Mouse (Mus musculus) adrenal gland, postnatal 25 days (tissue): Measurements from ENCODE around the gene Hsd17b14. TPM values are rescaled to one million over a fixed set of nuclear protein-coding genes. Genes with fewer than 3 reads are reported as not detected.
"Not testable (repeated sequence)": the region's sequence is repeated elsewhere in the genome, so short reads cannot be mapped to it uniquely, and the experiment has no call there.

ENCODE experiments used
- DNase-seq: peaks from one replicate; pipeline ENCODE4 v3.0.0; 2021; ENCODE audit warnings: mixed read lengths
- long read RNA-seq: library from polyadenylated mRNA; stranded (forward); transcript quantifications from one replicate; pipeline ENCODE4 v2.0.0, GENCODE M21; 2021
- total RNA-seq: library from RNA; stranded (reverse); gene quantifications from 2 replicates; pipeline ENCODE4 v1.2.3, GENCODE M21; 2021

Hsd17b14 gene
- total RNA-seq, result 0.95 and 1.0 TPM in 2 replicates
- long read RNA-seq, partial matches to known transcripts, result 1 of 1 reads
- long read RNA-seq, other reads (novel, unspliced or antisense), result 0 of 1 reads

DNA sequence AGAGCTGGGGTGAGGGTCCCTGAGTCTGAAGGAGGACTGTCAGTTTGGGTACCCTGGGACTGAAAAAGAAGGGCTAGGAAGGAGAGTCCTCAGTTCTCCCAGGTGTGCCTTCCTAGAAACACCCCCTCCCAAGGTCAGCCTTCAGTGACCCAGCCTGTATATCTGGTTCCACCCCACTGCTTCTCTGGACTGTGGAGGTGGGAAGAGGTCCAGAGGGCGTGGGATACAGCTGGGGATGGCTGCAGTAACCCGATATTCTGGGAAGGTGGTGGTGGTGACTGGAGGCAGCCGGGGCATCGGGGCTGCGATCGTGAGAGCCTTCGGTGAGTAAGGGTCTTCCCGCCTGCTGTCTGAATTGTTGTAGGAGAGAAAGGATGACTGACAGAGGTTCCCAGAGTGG, at the start of gene Hsd17b14:
Gene Hsd17b14 (plus strand): TSS at position 150 of the 400 bp plus-strand sequence.
- no peak for DNase-seq

DNA sequence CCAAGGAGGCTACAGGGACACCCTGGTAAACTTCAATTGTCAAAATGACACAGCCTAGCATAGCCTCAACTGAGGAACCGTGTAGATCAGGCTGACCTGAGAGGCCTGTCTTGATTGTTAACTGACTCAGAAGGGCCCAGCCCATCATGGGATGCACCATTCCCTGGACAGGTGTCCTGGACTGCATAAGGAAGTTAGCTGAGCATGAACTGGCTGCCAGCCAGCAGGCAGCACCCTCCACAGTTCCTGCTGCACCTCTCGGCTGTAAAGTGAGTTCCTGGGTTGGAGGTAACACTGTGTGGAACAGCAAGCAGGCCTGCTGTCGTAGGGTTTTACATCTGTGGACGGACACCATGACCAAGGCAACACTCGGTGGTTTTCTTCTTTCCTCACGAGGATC, 47.1 kb upstream of the Hsd17b14 start:
- no peak for DNase-seq

DNA sequence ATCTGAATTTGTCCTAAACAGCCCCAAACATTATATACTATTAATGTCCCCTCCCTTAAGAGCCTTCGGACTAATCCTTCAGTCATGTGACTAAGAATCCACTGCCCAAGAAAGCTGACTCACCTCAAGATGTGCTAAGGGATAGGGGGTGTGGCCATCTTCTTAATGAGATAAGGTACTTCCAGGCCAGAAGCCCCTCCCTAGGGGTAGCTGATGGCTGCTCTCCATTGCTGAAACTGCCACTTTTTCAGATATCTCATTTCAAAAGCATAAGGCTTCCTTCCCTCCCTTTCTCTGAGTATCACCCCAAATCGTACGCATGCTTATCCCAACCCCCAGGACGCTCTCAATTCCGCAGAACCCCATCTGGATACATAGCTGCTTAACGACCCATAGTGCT, 46.1 kb upstream of the Hsd17b14 start:
- DNase-seq, result no peak

DNA sequence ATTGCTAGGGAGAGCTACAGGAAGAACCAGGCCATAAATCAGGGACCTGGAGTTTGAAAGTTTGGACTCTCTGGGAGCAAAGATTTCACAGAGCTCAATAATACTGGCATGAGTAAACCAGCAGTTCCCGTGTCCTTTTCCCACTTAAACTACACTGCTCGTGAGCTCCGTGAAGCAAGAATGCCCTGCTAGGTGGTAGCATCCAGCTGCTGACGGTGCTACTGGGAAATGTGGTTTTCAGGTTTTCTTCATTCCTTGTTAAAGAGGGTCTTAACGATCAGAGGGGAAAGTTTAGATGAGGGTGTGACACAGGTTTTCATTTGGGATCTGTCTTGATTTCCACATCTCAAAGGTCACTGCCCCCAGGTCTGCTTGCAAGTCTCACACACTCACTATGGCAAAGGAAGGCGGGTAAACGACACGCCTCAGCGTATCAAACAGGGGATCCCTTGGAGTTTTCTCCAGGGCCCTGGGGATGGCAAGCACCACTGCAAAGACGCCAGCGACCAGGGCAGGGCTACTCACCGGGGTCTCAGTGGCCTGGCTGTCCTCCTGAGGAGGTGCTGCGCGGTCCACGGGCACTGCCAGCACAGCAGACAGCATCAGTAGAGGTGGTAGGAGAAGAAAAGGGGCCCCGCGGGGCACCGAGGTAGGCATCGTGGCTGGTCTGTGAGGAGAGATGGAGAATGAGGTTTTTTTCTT, 45.4 kb upstream of the Hsd17b14 start:
- no peak for DNase-seq

DNA sequence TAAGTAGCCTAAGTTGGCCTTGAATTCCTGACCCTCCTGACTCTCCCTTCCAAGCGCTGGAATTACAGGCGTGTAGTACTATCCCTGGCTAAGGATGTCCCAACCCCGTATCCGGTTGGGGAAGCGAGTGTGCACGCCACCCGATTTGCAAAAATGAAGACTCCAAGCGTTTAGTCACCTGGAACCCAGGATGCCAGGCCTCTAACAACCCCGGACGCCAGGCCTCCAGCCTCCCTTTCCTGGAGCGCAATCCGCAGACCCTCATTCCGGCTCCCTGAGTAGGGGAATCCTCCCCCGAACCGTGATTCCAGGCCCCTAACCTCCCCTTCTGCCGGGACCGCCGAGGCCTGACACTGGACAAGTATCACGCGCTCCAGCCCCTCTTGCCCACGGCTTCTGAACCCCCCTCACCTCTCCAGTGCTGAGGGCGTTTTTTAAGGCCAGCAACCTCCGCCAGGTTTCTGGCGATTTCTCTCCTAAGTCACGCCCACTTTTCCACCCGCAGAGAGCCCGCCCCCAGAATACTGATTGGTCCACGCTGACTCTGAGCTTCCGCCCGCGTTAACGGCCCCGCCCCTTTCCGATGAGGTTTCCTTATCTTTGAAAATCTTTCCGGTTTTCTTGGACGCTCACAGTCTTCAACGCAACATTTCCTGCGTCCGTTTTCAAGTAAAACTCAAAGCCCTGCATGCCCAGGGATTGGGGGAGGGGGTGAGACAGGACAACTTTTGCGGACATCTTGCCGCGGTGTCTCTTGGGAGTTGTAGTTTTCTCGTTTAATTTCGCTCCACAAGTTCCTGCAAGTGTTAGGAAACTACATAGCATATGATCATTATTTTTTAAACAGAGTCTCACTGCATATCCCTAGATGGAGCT, 44.5 kb upstream of the Hsd17b14 start, which contains the start of gene Nucb1:
Gene Nucb1 (minus strand): TSS at position 495 of the 876 bp plus-strand sequence.
- DNase-seq, result peak; percentile 89

DNA sequence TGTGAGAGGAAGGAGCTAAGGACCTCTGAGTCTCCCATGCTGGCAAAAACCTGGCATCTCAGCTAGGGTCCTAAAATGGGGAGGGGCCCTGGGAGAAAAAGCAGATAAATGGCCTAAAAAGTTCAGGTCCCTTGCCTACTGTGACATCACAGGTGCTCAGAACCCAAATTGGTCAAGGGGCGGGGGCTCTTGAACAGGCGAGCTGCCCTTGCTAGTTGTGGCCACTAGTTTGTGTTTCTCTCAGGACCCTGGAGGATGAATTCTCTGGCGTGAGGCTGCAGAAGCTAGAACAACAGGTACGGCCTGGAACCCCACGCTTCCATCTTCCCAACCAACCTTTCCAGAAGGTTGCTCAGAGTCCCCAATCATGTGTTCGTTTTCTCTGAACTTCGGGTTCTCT, 40.3 kb upstream of the Hsd17b14 start:
- DNase-seq, result no peak

DNA sequence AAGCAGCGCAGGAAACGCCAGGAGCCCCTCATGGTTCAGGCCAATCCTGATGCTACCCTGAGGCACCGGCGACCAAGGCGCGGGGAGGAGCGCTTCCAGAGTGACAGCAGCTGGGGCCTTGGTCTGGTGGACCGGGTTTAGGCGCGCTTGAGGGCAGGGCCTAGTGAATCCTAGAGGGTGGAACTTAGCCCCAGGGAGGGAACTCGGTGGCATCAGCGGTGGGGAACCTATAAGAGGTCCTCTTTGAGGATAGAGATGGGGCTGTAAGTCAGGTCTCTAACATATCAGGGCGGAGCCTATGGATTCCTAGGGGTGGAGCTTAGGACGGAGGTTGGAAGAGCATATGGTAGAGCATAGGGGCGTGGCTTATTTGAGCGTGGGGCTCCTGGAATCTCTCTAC, 39.3 kb upstream of the Hsd17b14 start:
- DNase-seq, result no peak

DNA sequence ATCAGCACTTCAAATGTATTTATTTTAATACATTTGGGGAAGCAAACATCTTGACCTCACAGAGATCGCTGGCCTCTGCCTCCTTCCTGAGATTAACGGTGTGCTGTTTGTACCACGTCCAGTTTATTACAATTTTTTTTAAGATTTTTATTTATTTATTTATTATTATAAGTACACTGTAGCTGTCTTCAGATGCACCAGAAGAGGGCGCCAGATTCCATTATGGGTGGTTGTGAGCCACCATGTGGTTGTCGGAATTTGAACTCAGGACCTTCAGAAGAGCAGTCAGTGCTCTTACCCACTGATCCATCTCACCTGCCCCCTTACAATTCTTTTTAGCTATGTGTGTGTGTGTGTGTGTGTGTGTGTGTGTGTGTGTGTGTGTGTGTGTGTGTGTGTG, 37.8 kb upstream of the Hsd17b14 start:
- not testable (repeated sequence) for DNase-seq

DNA sequence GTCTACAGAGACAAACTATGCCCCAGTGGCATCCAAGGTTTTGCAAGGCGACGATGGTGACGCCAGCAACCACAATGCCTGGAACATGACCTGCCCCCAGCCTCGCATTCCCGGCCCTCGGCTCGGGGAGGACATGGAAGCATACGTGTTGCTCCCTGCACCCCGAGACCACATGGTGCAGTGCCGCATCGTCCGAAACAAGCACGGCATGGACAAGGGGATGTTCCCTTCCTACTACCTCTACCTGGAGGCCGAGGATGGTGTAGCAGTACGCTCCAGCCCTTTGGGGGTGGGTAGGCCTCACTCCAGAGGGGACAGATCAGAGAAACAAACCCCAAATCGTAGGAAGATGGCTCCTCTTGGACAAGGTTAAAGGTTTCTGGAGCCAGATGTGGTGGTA, 36.1 kb upstream of the Hsd17b14 start:
- no peak for DNase-seq

DNA sequence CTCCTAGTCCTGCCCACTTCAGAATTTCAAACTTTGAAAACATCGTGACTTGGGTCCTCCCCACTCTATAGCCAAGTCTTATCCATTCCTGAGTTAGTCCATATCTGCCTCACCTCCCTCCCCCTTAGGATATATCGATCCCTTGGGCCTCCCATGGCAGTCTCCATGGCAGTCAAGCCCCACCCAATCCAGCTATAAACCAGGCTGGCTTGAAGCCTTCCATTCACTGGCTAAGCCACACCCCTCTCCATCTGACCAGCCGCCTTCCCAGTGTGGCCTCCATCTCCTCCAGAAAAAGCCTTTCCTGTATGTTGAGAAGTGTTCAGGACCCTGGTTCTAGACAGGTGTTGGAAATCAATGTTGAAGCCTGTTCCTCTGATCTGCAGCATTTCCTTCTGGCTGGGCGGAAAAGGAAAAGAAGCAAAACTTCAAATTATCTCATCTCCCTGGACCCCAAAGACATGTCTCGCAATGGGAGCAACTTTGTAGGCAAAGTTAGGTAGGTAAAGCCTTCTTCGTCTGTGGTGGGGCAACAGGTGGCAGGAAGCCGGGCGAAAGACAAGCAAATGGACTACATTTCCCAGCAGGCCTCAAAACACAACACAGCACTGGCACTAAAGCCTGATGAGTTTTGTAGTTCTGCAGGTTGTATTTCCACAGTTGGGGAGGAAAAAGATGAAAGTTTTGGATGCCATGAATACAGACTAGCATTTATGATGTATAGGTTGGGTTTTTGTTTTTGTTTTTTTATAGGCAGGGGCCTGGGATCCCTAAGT, 35.2 kb upstream of the Hsd17b14 start:
- no peak for DNase-seq

DNA sequence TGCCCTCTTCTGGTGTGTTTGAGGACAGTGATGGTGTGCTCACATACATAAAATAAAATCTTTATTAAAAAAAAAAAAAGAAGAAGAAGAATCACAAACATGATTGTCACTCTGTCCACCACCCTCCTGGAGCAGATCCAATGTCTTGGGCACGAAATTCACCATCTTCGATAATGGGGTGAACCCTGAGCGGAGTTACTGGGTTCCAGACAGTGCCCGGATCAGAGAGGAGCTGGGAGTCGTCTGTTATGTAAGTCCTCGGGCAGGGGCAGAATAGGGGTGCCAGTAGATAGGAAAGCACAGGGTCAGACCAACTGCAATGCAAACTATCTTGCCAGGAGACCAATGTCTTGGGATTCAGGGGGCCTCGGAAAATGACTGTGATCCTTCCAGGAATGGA, 34.1 kb upstream of the Hsd17b14 start:
- no peak for DNase-seq

DNA sequence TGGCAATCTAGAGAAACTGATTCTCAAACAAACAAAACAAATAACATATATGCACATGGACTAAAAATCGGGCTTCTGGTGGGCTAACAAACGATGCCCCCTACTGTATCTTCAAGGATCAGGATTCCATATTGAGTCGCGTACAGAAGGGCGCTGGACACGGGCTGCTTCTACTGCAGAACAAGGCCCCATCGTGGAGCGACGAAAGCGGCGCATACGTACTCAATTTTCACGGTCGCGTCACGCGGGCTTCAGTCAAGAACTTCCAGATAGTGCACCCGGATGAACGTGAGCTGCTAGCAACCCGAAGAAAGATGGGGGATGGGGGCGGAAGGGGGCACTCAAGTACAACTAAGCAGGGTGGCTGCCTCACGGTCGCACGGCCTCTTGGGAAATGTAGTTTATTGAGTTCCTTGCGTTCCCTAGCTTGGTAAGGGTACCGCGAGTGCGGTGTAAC, 32.9 kb upstream of the Hsd17b14 start:
- DNase-seq, result peak; percentile 80

DNA sequence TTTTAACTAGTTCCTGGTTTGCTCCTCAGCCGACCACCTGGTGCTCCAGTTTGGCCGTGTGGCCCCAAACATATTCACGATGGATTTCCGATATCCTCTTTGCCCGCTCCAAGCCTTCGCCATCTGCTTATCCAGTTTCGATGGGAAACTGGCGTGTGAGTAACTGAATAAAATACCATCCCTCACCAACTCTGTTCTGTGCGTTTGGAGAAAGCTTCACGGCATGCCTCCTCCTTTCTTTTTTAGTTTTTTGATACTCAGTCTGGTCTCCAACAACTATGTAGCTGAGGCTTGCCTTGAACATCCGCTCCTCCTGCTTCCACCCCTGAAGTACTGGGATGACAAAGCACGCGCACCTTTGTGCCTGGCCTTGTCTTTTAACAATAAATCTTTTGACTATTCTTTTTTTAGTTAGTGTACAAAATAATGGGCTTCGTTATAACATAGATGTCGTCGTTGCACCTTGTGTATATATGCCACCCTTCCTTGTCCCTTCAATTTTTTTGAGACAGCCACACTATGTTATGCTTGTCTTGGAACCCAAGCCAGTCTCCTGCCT, 32.4 kb upstream of the Hsd17b14 start:
- no peak for DNase-seq

DNA sequence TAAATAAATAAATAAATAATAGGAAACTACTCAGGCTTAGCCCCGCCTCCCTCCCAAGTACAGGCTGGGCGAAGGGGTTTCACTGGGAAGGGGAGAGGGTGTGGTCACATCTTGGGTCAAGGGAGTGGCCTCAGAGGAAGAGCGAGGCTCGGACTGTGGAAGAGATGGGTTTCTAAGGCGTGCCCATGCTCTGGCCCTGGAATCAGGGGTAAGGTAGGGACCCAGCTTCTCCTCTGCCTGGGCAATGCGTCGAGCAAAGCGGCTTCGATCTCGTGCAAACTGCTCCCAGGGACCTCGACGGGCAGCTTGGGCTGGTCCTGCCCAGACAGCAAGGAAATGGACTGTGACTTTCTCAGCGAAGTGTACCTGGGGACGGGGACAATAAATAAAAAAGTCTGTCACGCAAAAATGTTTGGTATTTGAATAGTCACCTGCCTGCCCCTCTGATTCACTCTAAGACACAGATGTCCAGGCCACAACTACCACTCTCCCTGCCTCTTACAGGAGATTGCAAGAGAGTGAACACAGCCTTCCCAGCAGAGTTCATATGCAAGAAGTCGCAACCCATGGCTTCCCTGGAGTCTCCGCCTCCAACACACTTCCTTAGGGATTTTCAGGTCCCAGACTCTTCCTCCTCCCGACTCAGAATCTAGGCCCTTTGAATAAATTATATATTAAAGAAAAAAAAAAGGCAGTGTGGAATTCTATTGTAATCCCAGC, 31.6 kb upstream of the Hsd17b14 start:
- DNase-seq, result no peak

DNA sequence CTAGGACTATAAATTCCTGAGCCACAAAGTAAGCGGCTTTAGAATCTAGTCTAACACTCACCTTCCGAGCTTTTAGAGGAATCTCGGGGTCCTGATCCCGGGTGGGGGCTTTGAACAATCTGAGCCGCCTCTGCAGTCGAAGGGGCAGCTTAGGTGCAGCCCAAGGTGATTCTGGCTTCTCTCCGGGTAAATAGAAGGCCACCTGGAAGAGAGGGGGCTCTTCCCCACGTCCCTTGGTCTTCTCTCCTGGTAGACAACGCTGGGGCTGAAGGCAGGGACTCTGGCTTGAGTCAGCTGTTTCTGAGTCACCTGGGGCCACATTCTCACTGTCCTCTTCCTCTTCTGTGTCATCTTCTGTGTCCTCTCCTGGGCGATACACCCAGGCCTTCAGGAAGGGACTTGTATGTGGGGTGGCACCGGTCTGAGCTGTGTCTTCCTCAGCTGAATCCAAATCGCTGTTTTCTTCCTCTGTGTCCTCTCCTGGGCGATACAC, 31.0 kb upstream of the Hsd17b14 start:
- DNase-seq, result no peak

DNA sequence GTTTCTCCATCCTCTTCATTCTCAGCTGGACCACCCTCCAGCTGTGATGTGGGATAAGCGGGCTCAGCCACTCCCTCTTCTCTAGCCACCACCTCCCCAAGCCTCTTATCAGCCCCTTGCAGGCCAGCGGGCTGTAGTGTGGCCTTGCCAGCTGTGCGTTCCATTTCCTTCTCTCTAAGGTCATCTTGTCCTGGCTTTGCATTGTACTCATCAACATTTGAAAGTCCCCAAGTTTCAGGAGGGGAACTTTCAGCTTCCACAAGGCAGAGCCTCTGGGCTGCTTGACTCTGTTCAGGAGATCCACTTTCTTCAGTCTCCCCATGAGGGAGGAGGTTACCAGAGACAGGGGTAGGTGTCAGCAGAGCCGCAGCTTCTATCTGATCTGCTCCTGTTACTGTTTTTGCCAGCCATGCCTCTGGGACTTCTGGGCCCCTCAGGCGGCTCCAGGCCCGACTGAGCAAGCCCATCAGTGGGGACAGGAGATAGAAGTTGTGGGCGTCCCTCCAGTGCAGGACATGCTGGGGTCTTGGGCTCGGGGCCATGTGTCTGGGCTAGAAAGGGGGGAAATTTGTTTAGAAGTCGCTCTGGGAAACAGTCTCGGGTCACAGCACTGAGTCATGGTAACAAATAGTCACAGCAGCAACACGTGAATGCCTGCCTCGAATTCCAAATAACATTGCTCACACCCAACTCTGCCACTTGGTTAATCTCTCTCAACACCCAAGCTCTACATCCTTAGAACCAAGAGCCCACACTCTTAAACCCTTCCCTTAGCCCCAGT, 29.7 kb upstream of the Hsd17b14 start:
- peak; percentile 25 for DNase-seq

DNA sequence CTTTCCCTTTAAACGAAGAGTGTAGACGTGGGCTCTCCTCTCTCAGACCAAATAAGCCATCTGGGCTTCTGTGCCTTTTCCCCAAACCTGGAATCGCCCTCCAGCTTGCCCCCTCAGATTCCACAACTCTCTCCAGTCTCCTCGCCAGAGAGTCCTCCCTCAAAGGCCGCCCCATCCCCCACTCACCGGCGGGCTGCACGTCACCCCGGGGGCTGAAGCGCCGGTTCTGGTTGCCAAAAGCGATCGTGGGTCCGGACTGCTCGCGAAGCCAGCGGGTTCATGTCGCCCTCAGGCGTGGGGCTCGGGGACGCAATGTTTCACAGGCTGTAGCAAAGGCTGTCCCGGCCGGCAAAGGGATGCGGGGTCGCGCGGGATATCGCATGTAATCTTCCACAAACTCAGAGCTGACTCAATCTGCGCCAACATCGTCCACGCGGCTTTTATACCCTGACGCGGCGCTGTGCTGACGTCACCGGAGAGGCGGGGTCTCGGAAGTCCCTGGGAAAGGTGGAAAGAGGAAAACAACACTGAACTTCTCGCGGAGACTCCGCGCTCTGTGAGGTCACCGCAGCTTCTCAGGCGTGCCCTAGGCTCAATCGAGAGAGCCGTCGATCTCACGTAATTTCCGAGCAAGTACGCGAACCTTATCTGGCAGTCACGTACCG, 28.8 kb upstream of the Hsd17b14 start, which contains the start of the genes Ppp1r15a and Plekha4:
Gene Ppp1r15a (minus strand): TSS at position 460 of the 665 bp plus-strand sequence.
Gene Plekha4 (plus strand): TSS at position 522 of the 665 bp plus-strand sequence.
- DNase-seq, result peak; percentile 95

DNA sequence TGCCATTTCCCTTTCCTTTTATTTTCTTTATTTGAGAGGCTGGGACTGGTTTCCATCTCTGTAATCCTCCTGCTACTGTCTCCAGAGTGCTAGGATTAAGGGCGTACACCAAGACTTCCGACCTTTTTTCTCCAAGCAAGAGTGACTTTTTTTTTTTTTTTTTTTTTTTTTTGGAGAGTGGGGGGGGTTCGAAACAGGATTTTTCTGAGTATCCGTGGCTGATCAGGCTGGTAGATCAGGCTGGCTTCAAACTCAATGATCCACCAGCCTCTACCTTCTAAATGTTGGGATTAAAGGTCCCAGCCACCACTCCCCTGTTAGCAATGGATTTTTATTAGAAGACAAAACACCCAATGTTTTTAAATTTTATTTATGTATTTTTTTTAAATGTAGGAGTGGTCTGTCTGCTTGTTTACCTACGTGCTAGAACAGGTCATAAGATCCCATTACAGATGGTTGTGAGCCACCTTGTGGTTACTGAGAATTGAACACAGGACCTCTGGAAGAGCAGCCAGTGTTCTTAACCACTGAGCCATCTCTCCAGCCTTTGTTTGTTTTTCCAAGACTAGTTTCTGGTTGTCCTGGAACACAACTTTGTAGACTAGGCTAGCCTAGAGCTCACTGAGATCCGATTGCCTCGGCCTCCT, 28.1 kb upstream of the Hsd17b14 start:
- DNase-seq, result no peak

DNA sequence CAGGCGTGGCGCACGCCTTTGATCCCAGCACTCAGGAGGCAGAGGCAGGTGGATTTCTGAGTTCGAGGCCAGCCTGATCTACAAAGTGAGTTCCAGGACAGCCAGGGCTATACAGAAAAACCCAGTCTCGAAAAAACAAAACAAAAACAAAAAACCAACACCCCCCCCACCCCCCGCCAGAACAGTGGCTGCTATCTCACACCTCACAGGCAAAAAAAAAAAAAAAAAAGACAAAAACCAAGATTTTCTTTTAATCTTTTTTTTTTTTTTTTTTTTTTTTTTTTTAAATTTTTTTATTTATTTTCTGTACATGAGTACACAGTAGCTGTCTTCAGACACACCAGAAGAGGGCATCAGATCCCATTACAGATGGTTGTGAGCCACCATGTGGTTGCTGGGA, 27.5 kb upstream of the Hsd17b14 start:
- DNase-seq, result not testable (repeated sequence)
